Mouse (Mus musculus) heart, adult 18-20 months (tissue): ENCODE results near the gene Inpp5k. TPM values are rescaled to one million over a fixed set of nuclear protein-coding genes. Genes with fewer than 3 reads are reported as not detected.
A peak's percentile ranks its signal among the peaks of the same experiment; 100 is the strongest.

Experiments
- DNase-seq, 2 experiments: peaks; one replicate each; pipeline ENCODE4 v3.0.0; 2021 to 2022; ENCODE audit warnings: mixed read lengths in 1 of 2
- total RNA-seq, 2 experiments: library from RNA; stranded (reverse); gene quantifications; 2 replicates each; pipeline ENCODE4 v1.2.3; 2021

Inpp5k gene
- total RNA-seq, 2 experiments from 2014 or later, result 24.1 to 28.3 TPM

DNA sequence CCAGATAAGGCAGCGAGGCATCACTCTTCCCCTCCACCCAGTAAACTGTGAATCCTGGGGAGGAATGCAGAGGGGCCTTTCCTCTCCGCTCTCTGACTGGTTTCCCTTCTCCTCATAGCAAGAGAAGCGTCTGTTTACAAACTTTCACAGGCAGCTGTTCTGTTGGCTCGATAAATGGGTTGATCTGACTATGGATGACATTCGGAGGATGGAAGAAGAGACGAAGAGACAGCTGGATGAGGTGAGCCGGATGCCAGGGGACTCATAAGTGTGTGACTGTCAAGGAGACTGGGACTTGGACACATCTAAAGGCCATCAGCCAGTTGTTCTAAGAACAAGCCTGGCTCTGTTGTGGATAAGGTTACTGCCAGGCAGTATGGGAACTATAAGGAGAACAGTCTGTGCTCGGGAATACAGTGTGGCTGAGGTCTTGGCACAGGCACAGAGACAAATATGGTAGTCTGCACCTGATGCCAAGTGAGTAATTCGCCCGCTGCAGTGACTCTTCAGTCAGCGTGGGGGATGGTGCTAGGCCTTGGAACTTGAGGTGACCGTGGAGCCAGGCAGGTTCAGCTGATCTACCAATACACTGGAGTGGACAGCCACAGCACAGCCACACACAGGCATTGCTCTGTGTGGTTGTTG is 10.5 kb upstream of the Inpp5k start:
- peak; percentile 75 to 84 for DNase-seq

DNA sequence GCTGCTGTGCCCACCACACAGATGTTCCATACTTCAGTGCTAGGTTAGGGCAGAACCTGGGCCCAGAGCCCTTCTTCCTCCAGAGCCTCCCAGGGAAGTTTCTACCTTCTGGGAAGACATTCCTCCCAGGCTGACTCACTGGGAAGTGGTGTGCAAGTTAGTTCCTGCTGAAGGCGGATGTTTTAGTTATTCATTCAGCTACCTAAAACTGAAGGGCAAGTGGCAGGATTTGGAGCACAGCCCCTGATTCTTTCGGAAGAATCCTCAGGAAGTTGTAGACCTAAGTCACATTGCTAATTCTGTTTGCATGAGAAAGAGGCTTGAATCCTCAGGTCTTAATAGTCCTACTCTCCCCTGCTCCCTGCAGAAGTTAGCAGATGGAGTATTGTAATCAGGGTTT is 9.4 kb upstream of the Inpp5k start:
- no peak for DNase-seq

DNA sequence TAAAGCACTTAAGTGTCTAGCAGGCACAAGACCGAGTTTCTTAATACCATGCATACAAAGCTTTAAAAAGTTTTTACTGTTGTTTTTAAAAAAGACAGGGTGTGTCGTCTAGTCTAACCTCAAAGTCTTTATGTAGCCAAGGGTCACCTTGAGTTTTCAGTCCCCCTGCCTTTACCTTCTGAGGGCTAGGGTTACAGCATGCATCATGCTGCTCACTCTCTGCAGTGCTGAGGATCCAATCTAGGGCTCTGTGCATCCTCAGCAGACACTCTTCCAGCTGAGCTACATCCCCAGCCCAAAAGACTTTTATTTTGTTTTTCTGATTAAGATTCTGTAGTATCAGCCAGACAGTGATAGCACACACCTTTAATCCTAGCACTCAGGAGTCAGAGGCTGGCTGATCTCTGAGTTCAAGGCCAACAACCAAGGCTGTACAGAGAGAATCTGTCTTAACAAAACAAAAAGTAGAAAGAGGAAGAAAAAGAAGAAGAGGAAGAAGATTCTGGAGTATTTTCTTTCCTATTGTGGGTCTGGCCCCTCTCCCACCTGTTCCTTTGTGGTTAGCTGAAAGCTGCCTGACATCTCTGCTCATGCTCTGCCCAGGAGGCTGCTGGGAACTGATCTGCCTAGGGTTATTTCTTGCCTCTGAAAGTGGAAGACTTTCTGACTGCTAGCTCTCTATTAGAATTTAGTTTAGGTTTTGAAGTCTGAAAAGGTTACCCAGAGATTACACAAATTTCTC is 8.0 kb upstream of the Inpp5k start:
- no peak for DNase-seq

DNA sequence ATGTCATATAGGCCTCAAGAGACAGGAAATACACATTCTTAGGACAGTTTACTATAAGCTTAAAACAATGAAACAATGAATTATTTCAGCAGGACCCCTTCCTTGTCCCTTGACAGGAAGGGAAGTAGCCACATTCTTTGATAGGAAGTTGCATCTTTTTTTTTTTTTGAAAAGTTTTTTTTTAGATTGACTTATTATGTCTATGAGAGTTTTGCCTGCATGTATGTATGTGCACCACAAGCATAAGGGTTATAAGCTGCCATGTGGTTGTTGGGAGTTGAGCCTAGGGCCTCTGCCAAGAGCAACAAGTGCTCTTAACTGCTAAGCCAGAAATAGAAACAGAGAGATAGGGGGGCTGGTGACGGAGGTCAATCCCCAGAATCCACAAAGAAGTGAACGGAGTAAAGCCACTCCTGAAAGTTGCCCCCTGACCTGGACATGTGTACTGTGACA is 6.7 kb upstream of the Inpp5k start:
- peak in 1 of 2 experiments; percentile 72 for DNase-seq

DNA sequence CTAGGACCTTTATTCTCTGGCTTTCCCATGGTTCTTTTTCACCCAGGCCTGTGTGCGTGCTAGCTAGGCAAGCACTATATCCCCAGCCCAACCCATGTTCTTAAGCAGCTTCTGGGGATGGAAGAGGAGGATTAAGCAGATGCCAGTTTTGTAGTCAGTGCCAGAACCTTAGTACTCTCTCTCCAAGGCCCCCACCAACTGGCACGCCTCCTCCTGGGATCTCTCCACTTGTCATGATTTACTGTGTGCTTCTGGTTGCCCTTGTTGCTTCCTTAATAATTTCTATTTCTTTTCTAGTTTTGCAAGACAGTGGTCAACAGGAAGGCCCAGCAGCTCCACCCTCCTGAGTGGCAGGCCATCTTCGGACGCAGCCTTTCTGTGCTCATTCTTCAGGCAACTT is 5.0 kb upstream of the Inpp5k start:
- DNase-seq, result no peak

DNA sequence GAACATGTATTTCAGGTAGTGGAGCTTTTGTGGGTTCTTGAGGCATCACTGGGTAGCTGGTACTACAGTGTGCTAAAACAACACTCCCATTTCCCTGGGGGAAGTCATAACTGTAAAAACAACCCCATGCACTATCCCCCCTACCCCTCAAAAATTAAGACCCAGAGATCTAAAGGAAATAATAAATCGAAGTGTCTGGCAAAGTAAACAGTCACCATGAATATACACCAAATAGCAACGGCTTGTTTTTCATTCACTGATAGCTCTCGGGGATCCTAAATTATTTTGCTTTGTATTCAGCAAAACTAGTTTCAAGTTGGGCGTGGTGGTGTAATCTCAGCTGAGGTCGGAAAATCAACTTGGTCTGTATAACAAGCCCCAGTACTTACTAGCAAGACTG is 690 bp upstream of the Inpp5k start:
- no peak for DNase-seq

DNA sequence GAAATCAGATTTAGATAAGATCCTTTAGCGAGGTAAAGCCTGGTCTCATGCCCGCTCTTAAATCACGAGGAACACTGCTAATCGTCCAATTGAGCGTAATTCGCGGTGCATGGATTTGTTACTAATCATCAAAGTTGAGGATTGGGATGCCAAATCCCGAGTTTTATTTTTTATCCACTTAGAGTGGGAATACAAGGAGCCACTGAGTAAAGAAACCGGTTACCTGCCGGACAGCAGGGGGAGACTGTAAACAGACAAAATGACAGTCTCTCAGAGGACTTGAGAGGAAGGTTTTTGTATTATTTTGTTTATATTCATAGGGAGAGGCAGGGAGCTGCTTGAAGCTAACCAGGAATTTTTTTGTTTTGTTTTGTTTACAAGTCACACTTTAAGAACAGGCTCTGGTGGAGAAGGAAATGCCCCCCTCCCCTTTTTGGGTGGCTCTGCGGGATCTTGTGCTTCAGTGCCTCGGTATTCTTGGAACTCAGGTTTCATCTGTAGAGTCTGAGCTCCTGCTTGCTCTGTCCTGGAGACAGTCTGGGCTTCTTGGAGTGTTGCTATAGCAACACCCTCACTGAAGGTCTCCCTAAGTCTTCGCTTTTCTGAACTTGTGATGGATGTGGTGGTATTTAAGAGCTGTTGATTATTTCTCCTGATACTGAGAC is 905 bp downstream of the Inpp5k start:
- peak; percentile 52 to 60 for DNase-seq

DNA sequence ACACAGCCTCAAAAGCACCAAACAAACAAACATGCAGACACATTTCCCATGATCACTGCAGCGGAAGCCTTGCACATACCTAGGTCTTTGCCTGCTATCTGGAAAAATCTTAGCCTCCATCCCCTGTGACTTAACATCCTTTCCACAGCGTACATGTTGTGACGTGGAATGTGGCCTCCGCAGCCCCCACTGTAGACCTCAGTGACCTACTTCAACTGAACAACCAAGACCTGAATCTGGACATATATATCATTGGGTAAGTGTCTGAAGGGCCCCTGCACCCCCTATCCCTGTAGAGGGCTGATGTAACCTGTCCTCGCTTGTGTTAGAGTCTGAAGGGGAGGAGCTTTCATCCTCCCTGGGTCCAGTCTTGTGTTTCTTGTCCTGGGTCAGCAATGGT is 2.1 kb downstream of the Inpp5k start:
- DNase-seq, result no peak

DNA sequence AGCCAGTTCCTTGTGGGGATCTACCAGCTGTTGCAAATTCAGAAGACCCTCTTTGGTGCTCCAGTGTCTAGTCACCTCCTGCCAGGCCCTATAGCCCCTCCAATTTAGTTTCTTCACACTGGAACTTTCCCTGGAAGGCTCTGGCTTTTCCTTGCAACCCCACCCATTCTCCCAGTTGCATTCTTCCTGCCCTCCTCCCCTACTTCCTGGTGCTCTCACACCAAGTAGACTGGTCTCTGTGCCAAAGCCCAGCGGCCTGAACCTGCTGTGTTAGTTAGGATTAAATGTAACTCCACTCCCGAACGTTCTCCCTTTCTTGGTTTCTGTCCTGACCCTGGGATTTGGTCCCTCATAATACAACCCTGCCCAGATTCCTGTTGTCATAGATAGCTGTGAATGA is 4.0 kb downstream of the Inpp5k start:
- peak in 1 of 2 experiments; percentile 50 for DNase-seq

DNA sequence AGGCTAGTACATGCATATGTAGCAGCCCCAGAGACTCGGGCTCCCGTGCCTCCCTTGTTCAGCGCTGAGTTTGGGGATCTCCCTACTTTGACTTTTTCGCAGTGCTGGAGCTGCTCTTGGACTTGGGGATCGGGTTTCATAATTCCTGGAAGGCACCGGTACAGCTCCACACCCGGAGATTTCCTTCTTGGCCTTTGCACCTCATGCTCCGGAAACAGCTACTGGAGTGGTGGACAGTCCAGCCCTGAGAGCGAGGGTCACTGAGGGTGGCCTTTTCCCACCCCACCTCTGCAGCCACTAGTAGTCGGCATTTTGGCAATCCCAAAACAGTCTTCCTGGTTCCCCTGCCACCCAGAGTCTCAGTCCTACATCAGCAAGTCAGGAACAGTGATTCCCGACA is 4.5 kb downstream of the Inpp5k start:
- peak; percentile 50 to 80 for DNase-seq

DNA sequence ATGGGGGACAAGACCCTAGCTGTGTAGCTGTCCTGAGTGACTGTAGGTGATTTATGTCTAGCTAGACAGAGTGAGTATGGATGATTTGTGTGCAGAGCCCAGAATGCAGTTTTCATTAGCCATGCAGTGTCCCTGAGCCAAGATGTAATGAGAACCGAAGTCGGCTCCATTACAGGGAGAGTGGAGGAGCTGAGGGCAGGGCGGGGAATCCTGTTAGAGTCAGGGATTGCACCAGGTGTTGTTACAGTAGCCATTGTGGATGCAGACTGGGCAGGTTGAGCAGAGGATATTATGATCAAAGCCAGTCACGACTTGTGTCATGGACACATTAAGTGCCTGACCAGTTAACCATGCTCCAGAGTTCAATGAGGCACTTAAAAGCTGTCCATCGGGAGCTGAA is 12.5 kb downstream of the Inpp5k start:
- DNase-seq, result no peak

DNA sequence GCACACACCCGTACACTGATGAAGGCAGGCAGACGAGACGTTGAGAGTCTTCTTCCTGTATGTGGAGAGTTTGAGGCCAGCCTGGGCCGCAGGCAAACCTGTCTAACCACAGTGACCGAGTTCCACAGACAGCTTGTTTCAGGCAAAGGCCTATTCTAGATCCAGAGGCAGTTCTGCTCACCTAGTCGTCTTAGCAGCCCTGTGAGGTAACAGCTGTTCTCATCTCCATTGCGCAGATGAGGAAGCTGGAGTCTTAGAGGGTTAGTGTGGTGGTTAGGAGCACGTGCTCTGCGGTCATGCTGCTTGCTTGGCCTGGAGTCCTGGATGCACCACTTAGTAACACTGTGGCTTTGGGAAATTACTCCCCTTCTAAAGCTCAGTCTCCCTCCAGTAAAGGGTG is 13.9 kb downstream of the Inpp5k start:
- peak in 1 of 2 experiments; percentile 47 for DNase-seq

DNA sequence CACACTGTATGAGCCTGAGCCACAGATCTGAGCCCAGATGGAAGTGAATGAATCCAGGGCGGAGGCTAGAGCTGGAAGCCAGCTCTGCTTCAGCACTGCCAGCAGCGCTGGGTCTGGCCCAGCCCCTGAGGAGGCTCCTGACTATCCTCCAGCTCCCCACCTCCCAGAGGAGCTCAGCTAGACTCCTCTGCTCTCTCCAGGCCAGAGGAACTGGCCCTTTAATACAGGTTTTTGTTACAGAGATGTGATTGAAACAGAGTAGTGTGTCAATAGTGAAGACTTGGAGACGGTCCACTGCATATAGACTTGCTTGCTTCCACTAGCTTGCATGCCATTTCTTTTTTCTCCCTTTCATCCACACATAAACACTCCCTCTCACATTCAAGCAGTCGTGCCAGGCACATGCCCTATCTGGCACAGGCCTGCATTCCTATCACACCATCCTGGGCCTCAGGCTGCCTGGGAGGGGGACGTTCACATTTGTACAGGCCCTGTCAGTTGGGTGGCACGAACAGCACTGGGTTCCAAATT is 17.0 kb downstream of the Inpp5k start:
- DNase-seq, result peak; percentile 79 to 80

DNA sequence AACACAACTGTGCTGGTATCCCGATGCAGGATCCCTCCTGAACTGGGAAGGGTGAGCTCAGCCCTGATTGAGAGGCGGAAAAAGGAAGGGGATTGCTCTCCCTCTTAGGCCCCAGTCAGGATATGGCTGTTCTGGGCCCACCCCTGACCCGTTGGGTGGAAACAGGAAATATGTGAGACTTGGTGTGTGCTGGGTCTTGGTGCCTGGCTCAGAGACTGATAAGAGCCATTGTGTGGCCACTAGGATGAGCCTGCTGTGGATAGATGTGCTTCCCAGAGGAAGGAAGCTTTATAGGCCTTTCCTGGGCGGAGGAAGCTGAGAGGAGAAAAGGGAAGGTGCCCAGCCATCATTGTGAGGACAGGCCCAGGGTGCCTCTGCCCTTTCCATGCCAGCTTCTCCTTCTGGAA is 18.4 kb downstream of the Inpp5k start:
- peak; percentile 66 to 85 for DNase-seq

DNA sequence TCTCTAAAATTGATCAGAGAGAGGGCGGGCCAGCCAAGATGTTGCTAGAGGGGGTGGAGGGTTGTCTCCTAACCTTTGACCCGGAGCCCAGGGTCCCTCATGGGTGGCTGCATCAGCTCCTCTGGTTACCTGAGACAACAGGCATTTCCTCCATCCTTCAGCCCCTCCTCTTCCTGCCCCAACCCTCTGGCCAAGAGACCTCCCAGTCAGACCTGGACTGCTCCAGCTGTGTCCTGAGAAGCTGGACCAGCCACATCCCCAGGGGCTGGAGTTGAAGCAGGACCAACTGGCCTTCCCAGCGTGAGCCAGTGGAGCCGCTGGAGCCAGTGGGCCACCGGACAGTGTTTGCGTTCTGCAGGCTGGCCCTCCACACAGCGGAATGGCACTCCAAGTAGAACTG is 19.5 kb downstream of the Inpp5k start, which contains the start of gene Myo1c:
Myo1c (plus strand) TSS at position 194 of the 400 bp plus-strand sequence.
- DNase-seq, result peak; percentile 83 to 89

DNA sequence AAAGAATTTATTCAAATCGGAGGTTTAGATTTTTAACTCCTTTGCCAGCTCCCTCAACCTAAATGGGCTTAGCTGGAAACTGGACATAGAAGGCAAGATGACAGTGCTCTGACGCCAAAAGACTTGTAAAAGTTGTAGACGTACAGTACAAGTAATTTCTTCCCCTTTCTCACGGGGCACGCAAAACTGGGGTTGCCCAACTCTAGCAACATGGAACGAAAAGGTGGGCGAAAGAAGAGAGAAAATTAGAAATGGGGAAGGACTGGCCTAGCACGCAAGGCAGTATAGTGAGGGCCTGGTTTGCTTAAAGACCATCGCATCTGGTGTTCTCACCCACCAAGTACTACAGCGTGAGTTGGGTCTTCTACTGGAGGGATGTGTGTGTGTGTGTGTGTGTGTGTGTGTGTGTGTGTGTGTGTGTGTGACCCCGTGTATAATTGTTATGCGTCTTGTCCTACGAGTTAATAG is 20.2 kb downstream of the Inpp5k start:
- no peak for DNase-seq

DNA sequence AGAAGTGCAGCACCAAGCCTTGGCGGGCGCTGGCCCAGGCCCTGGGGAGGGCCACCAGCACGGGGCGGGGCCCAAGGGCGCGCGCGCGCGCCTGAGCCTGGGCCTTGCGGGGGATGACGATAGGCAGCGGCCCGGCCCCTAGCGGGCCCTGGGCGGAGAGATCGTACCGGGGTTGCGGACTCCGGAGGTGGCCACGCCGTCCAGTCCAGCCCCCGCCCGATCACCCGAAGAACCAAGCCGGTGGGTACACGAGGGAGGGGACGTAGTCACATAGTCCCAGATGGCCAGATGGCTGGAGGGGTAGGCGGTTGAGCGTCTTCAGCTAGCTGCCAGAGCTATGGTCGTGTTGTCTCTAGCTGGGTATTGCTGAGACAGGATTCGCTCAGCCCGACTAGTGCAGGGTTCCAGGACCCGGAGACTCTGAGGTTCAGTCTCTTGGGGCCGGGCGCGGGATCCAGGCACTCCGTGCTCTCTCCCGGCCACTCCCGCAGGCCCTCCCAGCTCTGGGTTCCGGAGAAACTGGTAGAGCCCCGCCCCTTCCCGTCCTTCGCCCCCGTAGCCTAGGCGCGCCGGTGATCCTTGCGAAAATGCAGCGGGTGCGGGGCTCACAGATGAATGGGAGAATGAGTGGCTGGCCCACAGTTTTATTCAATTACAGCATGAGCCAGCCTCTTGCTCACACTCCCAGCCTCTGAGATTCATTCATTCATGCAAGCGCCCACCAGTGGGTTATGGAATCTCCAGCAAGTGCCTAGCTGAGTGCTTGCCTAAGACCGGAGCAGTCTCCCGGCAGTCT is 20.8 kb downstream of the Inpp5k start:
- DNase-seq, result peak; percentile 87 to 92

DNA sequence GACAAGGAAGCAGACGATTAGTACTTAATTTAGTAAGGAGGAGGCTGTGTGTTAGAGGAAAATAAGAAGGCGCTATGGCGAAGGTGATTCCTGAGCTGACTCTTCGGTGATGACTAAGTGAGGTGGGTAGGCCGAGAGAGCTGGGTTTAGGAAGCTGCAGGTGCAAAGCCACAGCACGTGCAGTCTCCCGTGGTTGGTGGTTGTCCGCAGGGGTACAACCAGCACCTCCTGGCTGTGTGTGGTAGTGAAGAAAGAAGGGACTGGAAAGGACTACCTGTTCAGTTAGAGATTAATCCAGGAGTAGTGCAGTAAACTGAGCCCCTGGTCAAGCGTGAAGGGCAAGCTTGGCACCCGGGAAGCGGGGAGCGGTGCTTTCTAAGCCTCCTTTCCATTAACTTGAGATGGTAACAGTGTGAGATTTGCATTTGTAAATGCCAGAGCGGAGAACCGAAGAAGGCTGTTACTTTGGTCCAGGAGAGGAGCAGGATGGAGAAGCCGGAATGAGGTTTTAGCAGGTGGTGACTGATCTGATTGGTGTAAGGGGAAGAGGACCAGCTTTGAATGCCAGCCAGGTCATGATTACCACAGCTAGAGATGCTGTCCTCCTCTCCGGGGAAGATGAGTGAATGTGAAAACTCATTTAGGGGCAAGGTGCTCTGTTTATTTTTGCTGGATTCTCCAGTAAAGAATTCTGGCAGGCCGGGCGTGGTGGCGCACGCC is 21.6 kb downstream of the Inpp5k start:
- peak in 1 of 2 experiments; percentile 52 for DNase-seq

DNA sequence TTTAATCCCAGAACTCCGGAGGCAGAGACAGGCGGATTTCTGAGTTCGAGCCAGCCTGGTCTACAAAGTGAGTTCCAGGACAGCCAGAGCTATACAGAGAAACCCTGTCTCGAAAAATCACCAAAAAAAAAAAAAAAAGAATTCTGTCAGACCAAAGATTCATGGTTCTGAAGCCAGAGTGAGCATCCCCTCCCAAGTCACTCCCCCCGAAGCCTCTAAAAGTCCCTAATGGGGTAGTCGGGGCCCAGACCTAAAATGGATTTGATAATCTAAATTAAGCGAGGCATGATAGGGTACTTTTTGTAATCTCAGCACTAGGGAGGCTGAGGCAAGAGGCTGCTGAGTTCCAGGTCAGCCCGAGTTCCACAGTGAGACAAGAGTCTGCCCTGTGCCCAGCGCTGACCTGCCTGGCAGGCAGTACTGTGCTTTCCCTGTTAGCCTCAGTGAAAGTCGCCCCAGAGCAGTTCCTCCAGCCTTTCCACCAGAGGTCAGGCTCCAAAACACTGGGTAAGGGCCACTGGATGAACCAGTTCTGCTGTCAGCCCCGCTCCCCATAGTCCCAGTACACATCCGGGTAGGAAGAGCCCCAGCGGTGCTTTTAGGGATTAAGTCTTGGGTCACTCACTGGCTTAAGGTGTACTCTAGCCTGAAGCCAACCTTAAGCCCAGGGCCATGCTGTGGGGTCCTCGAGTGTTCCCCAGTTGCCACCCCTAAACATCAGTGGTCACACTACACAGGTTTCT is 22.3 kb downstream of the Inpp5k start:
- peak in 1 of 2 experiments; percentile 58 for DNase-seq

DNA sequence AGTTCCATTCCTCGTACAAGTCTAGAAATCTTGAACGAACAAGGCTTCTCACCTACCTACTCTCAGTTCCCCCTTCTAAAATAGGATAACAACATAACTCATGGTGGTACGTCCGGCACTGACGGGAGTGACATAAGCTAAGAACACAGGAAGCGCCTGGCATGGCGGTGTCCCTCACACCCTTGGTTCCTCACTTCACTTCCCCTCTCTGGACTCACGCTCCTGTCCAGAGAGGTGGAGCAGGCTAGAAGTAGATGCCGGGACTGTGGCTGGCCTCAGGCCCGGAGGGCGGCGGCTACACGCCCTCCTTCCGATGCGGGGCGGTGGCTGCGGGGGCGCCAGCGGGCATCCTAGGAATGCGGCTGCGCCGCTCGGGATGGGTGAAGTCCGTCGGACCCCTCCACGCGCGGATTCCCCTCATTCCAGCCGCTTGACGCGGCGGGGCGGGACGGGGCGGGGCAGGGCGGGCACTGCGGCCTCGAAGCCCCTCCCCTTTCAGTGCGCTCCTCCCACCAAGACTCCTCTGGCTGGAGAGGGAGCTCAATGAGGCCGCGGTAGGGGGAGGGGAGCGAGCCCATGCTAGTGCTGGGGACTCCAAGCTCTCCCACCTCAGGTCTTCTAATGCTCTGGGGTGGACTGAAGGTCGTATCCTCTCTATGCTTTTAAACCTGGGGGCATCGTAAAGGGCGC is 23.1 kb downstream of the Inpp5k start:
- peak; percentile 87 to 91 for DNase-seq
